Mouse (Mus musculus): Measurements from ENCODE around the gene Ncoa7. TPM values are rescaled to one million over a fixed set of nuclear protein-coding genes. Genes with fewer than 3 reads are reported as not detected.
"Not testable (repeated sequence)": the region's sequence is repeated elsewhere in the genome, so short reads cannot be mapped to it uniquely, and the experiment has no call there.

Ncoa7 gene
- polyA plus RNA-seq, 1 experiment from 2014 or later: 9.4 TPM

DNA sequence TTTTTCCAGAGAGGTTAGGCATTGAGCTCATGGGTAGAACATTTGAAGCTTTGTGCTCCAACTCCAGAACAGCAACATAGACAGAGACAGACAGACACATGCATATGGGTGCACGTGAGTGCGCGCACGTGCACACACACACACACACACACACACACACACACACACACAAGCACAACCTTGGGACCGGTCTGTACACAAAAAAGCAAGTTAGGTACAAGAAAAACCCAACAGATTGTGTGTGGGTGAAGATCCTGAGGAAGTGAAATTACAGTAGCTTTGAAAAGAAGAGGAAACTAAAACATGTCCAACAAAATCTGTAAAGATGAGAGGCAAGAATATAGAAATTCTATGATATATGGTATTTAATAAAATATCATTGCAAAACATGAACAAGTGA lies 13.6 kb downstream of the Ncoa7 start:
- Histone ChIP-seq H3K9me3 (ENCODE audit: control insufficient read depth, low read length) (no peaks in the 10 kb centered on the region), H3K4me1 (ENCODE audit: control insufficient read depth, insufficient read depth, low read length) (no peaks in the 10 kb centered on the region), H3K36me3 (ENCODE audit: control insufficient read depth, insufficient read depth, low read length) (no peaks in the 10 kb centered on the region), H3K4me2 (ENCODE audit: low read depth, low read length) (no peak overlapping the region), H3K4me3 (ENCODE audit: low read length) (no peak overlapping the region), H3K27ac (ENCODE audit: low read length) (no peak overlapping the region), H3K27me3 (replicated peaks; ENCODE audit: control insufficient read depth, insufficient read depth, low read length) (no peaks in the 10 kb centered on the region), H3K9ac (ENCODE audit: low read depth, low read length) (no peak overlapping the region)
- WGBS: 98% methylated on average over 5 of the region's 5 CpGs
- ATAC-seq: no peak

DNA sequence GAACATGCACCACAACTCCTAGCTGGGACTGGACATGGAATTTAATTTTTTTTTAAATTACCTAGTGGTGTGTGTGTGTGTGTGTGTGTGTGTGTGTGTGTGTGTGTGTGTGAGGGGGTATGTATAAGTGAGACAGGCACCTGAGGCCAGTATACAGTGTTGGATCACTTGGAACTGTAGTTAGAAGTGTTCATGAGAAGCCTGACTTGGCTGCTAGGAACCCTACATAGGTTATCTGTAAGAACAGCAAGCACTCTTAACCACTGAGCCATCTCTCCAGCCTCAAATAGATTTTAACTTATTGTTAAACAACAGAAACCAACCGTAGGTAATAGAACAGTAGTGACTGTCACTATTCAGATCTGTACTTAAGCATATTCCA lies 14.8 kb downstream of the Ncoa7 start:
- 84% methylated on average over 1 of the region's 1 CpGs for WGBS
- Histone ChIP-seq H3K36me3 (ENCODE audit: control insufficient read depth, insufficient read depth, low read length) (no peaks in the 10 kb centered on the region), H3K4me1 (ENCODE audit: control insufficient read depth, insufficient read depth, low read length) (no peaks in the 10 kb centered on the region), H3K4me3 (ENCODE audit: low read length) (no peak overlapping the region), H3K9me3 (ENCODE audit: control insufficient read depth, low read length) (no peaks in the 10 kb centered on the region), H3K27ac (ENCODE audit: low read length) (no peak overlapping the region), H3K9ac (ENCODE audit: low read depth, low read length) (no peak overlapping the region), H3K27me3 (replicated peaks; ENCODE audit: control insufficient read depth, insufficient read depth, low read length) (no peaks in the 10 kb centered on the region), H3K4me2 (ENCODE audit: low read depth, low read length) (no peak overlapping the region)
- ATAC-seq: no peak

DNA sequence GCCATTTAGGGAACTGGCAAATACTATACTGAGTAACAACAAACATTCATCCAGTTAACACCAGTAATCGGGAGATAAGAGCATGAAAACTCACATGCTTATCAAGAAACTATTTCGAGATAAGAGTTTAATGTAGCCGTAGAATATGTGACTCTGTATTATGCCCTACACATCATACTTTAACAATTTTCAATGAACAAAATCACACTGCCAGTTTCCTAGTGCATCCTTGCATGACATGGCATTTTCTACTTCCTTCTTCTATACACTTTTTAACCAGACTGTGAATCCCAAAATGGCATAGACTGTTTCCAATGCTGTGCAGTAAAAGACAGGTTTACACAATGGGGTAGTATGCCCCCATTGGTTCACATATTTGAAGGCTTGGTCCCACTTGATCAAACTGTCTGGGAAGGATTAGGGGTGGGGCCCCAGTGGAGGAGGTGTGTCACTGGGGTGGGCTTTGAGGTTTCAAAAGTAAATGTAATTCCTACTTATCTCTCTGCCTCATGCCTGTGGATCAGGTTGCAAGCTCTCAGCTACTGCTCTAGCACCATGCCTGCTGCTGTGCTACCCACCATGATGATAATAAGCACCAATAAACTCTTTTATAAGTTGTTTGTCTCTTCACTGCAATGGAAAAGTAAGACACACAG lies 15.3 kb downstream of the Ncoa7 start:
- no peaks in the 10 kb centered on the region for H3K9me3 ChIP-seq (ENCODE audit: control insufficient read depth, low read length)
- 74% methylated on average over 3 of the region's 3 CpGs for WGBS
- no peak overlapping the region for H3K4me2 ChIP-seq (ENCODE audit: low read depth, low read length)
- H3K27me3 ChIP-seq (replicated peaks; ENCODE audit: control insufficient read depth, insufficient read depth, low read length): no peaks in the 10 kb centered on the region
- no peaks in the 10 kb centered on the region for H3K36me3 ChIP-seq (ENCODE audit: control insufficient read depth, insufficient read depth, low read length)
- H3K9ac ChIP-seq (ENCODE audit: low read depth, low read length): no peak overlapping the region
- no peak for ATAC-seq
- no peaks in the 10 kb centered on the region for H3K4me1 ChIP-seq (ENCODE audit: control insufficient read depth, insufficient read depth, low read length)
- no peak overlapping the region for H3K4me3 ChIP-seq (ENCODE audit: low read length)
- no peak overlapping the region for H3K27ac ChIP-seq (ENCODE audit: low read length)

DNA sequence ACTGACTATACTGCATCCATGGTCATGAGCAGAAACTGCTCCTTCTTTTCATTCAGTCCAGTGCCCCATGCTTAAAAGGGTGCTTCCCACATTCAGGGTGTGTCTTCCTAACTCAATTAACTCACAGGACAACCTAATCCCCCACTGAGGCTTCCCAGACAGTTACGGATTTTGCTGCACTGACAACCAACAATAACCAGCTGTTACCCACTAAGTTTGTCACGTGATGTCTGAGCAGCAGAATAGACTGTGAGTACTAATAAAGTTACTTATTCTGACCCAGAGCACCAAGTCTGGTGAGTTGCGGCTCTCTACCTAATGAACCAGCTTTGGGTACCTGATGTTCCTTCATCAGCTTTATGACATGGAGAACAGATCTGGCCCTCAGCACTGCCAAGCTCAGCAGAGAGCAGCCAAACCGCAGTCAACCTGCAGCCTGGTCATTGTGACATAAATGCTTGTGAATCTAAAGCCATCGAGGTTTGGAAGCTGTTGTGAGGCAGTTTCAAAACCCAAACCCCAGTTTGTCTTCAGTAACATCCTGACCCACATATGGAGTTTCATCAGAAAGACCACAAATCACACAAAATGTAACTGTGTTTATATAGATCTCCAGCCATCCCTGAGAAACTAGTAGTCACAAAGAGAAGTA lies 16.9 kb downstream of the Ncoa7 start:
- H3K4me3 ChIP-seq (ENCODE audit: low read length): no peak overlapping the region

DNA sequence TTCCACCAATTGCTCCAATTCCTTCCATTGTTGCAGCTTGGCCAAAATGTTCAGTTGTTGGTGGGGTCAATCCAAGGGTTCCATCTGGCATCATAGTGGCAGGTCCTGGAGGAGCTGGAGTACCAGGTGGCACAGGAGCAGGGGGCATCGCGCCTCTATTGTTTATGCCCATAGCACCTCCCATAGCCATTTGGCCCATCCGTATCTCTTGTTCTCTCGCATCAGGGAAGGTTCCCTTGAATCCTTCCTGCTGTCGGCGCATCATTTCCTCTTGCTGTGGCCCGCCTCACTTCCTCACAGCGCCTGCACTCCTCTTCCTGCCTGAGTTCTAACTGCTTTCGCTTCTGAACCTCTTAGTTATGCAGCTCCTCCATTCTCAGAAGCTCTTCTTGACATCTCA lies 22.2 kb downstream of the Ncoa7 start:
- H3K27me3 ChIP-seq (replicated peaks; ENCODE audit: control insufficient read depth, insufficient read depth, low read length): not testable (repeated sequence)

More for the DNA sequence above, 16.9 kb downstream of the Ncoa7 start:
- no peak for ATAC-seq
- Histone ChIP-seq H3K9me3 (ENCODE audit: control insufficient read depth, low read length) (no peaks in the 10 kb centered on the region), H3K4me2 (ENCODE audit: low read depth, low read length) (no peak overlapping the region), H3K4me1 (ENCODE audit: control insufficient read depth, insufficient read depth, low read length) (no peaks in the 10 kb centered on the region), H3K36me3 (ENCODE audit: control insufficient read depth, insufficient read depth, low read length) (no peaks in the 10 kb centered on the region), H3K27ac (ENCODE audit: low read length) (no peak overlapping the region), H3K27me3 (replicated peaks; ENCODE audit: control insufficient read depth, insufficient read depth, low read length) (no peaks in the 10 kb centered on the region), H3K9ac (ENCODE audit: low read depth, low read length) (no peak overlapping the region)
- WGBS: 78% methylated on average over 5 of the region's 5 CpGs

DNA sequence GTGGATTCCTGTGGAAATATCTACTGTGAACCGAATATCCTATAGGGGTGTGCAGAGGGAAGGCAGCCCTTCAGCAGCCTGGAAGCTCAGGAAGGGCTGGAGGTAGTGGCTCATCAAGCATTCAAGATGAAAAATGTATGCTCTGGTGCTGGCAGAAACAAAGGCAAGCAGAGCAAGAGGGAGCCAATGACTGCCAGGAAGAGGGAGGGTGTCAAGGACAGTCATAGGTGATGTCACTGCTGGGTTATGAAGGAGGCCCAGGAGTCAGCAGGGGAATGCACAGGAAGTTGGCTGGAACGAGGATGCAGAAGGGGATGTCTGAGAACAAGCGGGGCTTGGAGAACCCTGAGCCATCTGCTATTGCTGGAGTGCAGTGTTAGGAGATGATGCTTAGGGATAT lies 24.9 kb downstream of the Ncoa7 start:
- no peaks in the 10 kb centered on the region for H3K9me3 ChIP-seq (ENCODE audit: control insufficient read depth, low read length)
- no peak overlapping the region for H3K27ac ChIP-seq (ENCODE audit: low read length)
- 50% methylated on average over 3 of the region's 3 CpGs for WGBS
- no peaks in the 10 kb centered on the region for H3K36me3 ChIP-seq (ENCODE audit: control insufficient read depth, insufficient read depth, low read length)
- 0 out of 2 replicates have a peak, but pooled peaks cover 4% of the 10 kb centered on the region for H3K4me1 ChIP-seq (ENCODE audit: control insufficient read depth, insufficient read depth, low read length)
- no peak overlapping the region for H3K9ac ChIP-seq (ENCODE audit: low read depth, low read length)
- H3K27me3 ChIP-seq (replicated peaks; ENCODE audit: control insufficient read depth, insufficient read depth, low read length): no peaks in the 10 kb centered on the region
- no peak overlapping the region for H3K4me3 ChIP-seq (ENCODE audit: low read length)
- H3K4me2 ChIP-seq (ENCODE audit: low read depth, low read length): no peak overlapping the region
- no peak for ATAC-seq

More for the DNA sequence above, 22.2 kb downstream of the Ncoa7 start:
- not testable (repeated sequence) for H3K27ac ChIP-seq (ENCODE audit: low read length); H3K4me2 ChIP-seq (ENCODE audit: low read depth, low read length); H3K4me1 ChIP-seq (ENCODE audit: control insufficient read depth, insufficient read depth, low read length); H3K4me3 ChIP-seq (ENCODE audit: low read length); H3K36me3 ChIP-seq (ENCODE audit: control insufficient read depth, insufficient read depth, low read length); ATAC-seq; H3K9me3 ChIP-seq (ENCODE audit: control insufficient read depth, low read length); H3K9ac ChIP-seq (ENCODE audit: low read depth, low read length)
- WGBS: 89% methylated on average over 9 of the region's 9 CpGs

DNA sequence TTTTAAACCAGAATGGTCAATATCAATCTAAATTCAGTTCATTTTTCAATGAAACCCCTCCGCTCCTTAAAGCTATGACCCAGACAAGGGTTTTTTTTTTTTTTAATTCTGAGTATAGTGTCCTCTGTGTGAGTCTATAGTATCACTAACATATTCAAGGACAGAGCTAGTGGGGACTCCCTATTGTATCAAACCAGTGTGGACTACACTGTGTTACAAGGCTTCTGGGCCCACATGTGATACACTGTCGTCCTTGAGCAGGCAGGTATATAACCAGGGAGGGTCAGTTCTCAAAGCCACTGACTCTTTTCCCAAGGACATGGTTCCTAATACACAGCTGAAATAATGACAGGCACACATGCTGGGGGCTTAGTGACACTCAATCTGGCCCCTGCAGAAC lies 27.1 kb downstream of the Ncoa7 start:
- WGBS: 79% methylated on average over 2 of the region's 2 CpGs
- Histone ChIP-seq H3K4me1 (ENCODE audit: control insufficient read depth, insufficient read depth, low read length) (0 out of 2 replicates have a peak, but pooled peaks cover 4% of the 10 kb centered on the region), H3K27me3 (replicated peaks; ENCODE audit: control insufficient read depth, insufficient read depth, low read length) (no peaks in the 10 kb centered on the region), H3K4me3 (ENCODE audit: low read length) (no peak overlapping the region), H3K27ac (ENCODE audit: low read length) (no peak overlapping the region), H3K36me3 (ENCODE audit: control insufficient read depth, insufficient read depth, low read length) (no peaks in the 10 kb centered on the region), H3K9ac (ENCODE audit: low read depth, low read length) (no peak overlapping the region), H3K9me3 (ENCODE audit: control insufficient read depth, low read length) (no peaks in the 10 kb centered on the region), H3K4me2 (ENCODE audit: low read depth, low read length) (no peak overlapping the region)
- no peak for ATAC-seq

DNA sequence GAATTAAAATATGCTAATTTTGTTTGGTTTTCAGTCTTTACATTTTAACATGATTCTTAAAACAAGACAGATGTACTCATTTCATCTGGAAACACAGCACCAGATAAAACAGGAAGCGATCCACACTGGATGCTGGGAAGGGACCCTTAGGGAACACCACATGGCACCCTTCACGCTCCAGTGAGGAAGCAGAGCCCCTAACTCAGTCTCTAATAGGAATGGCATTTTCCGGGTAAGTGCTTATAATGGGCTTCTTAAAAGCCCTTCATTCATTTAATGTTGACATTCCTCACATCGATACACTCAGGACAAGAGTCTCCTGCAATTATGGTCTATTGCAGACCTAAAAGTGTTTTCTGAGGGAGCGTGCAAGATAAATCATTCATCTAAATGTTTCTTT lies 27.6 kb downstream of the Ncoa7 start:
- Histone ChIP-seq H3K9me3 (ENCODE audit: control insufficient read depth, low read length) (no peaks in the 10 kb centered on the region), H3K27ac (ENCODE audit: low read length) (no peak overlapping the region), H3K9ac (ENCODE audit: low read depth, low read length) (no peak overlapping the region), H3K4me2 (ENCODE audit: low read depth, low read length) (no peak overlapping the region), H3K4me3 (ENCODE audit: low read length) (no peak overlapping the region), H3K27me3 (replicated peaks; ENCODE audit: control insufficient read depth, insufficient read depth, low read length) (no peaks in the 10 kb centered on the region), H3K36me3 (ENCODE audit: control insufficient read depth, insufficient read depth, low read length) (no peaks in the 10 kb centered on the region), H3K4me1 (ENCODE audit: control insufficient read depth, insufficient read depth, low read length) (0 out of 2 replicates have a peak, but pooled peaks cover 4% of the 10 kb centered on the region)
- WGBS: 67% methylated on average over 5 of the region's 5 CpGs
- ATAC-seq: no peak

DNA sequence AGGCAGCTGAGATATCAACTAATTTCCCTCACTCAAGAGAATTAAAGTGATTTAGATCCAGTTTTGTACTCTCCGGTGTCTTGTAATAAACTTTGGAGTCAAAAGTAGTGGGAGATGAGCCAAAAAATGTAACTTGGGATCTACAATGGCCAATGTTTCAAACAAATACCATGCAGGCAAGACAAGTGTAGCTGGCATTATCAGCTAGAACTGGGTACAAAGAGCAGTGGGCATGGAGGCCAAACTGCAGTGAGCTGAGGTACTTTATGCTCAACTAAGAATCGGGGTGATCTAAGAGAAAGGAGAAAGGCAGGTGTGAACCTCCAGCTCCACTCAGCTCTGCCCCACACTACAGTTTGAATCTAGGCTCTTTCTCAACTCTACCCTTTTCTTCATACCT lies 28.7 kb downstream of the Ncoa7 start:
- H3K4me1 ChIP-seq (ENCODE audit: control insufficient read depth, insufficient read depth, low read length): 0 out of 2 replicates have a peak, but pooled peaks cover 4% of the 10 kb centered on the region
- no peak for ATAC-seq
- H3K36me3 ChIP-seq (ENCODE audit: control insufficient read depth, insufficient read depth, low read length): no peaks in the 10 kb centered on the region
- H3K4me3 ChIP-seq (ENCODE audit: low read length): no peak overlapping the region
- H3K27ac ChIP-seq (ENCODE audit: low read length): no peak overlapping the region
- H3K27me3 ChIP-seq (replicated peaks; ENCODE audit: control insufficient read depth, insufficient read depth, low read length): no peaks in the 10 kb centered on the region
- 75% methylated on average over 2 of the region's 2 CpGs for WGBS
- H3K9me3 ChIP-seq (ENCODE audit: control insufficient read depth, low read length): no peaks in the 10 kb centered on the region
- H3K9ac ChIP-seq (ENCODE audit: low read depth, low read length): no peak overlapping the region
- no peak overlapping the region for H3K4me2 ChIP-seq (ENCODE audit: low read depth, low read length)
